Mouse (Mus musculus): ENCODE measurements around the gene Fam173a.

DNA sequence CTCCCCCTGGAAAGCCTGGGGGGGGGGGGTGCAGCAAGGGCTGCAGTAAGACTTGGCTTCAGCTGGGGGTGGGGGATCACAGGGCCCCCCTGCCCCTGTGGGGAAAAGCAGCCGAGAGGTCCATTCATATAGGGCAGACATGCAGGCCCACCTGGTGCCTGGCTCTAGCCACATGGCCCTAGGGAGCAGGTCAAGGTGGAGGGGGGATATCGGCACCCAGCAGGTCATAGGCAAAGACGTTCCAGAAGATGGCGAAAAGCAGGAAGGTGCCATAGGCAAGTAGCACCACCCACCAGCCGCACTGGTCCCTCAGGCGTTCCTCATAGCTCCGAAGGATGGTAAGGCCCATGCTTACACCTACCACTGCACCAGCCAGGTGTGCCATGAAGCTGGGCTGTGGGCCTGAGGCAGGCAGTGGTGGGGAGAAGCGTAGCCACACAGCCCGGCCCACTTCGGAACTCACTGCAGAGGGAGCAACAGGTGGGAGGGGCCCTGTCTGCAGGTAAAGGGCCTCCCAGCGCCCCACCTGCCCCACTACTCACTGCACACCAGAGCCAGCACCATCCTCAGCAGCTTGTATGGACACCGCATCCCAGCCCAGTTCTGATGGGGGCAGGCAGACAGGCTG lies 42.0 kb upstream of the Fam173a start:
- TF ChIP-seq POLR2A (IDR thresholded peaks at IDR 0.05; ENCODE audit: insufficient read depth, low read length) (no peak), EP300 (IDR thresholded peaks at IDR 0.05; ENCODE audit: insufficient read depth, low read depth, low read length) (no peak), CTCF (IDR thresholded peaks at IDR 0.05; ENCODE audit: low read depth, low read length) (no peak)
